Mouse (Mus musculus) ES-E14 (cell line): ENCODE measurements around the gene Klk8. TPM values are rescaled to one million over a fixed set of nuclear protein-coding genes. Genes with fewer than 3 reads are reported as not detected.

Experiments
- DNase-seq: peaks from one replicate; pipeline ENCODE4 v3.0.0-alpha.2; 2013; ENCODE audit warnings: low read depth, low spot score
- H3K27ac ChIP-seq: 2 replicates; pipeline ENCODE4 v1.5.1; 2012; ENCODE audit warnings: low read depth, mild to moderate bottlenecking, low read length, moderate library complexity, mixed read lengths; ENCODE audit not compliant: poor library complexity, insufficient read depth, severe bottlenecking
- H3K36me3 ChIP-seq: 2 replicates; pipeline ENCODE4 v1.6.1; 2012; ENCODE audit warnings: mild to moderate bottlenecking, low read length, moderate library complexity, mixed read lengths; ENCODE audit not compliant: control insufficient read depth, poor library complexity, insufficient read depth, severe bottlenecking
- H3K4me1 ChIP-seq, 2 experiments: fragments of 150-350 bp in 1 of 2; sonication (generic) in 1 of 2; 2 replicates each; pipeline ENCODE4 v1.6.1; 2012; ENCODE audit warnings: low read length in 2 of 2, mild to moderate bottlenecking in 1 of 2, mixed read lengths in 1 of 2; ENCODE audit not compliant: control insufficient read depth in 2 of 2, insufficient read depth in 2 of 2, poor library complexity in 1 of 2
- H3K4me3 ChIP-seq, 2 experiments: fragments of 150-350 bp in 1 of 2; sonication (generic) in 1 of 2; 2 replicates each; pipeline ENCODE4 v1.5.1; 2012; ENCODE audit warnings: low read length in 2 of 2, low read depth in 1 of 2, mild to moderate bottlenecking in 1 of 2, mixed read lengths in 1 of 2; ENCODE audit not compliant: insufficient read depth in 1 of 2, poor library complexity in 1 of 2, severe bottlenecking in 1 of 2
- H3K9ac ChIP-seq: 2 replicates; pipeline ENCODE4 v1.6.1; 2012; ENCODE audit warnings: low read depth, mild to moderate bottlenecking, low read length, mixed read lengths; ENCODE audit not compliant: poor library complexity, insufficient read depth, severe bottlenecking
- H3K9me3 ChIP-seq: fragments of 150-350 bp; sonication (generic); 2 replicates; pipeline ENCODE4 v1.6.1; 2012; ENCODE audit warnings: low read depth, mild to moderate bottlenecking, low read length; ENCODE audit not compliant: control insufficient read depth, insufficient read depth
- CHD2 ChIP-seq: IDR thresholded peaks from 2 replicates; pipeline ENCODE4 v1.6.1; 2014; ENCODE audit warnings: mild to moderate bottlenecking, low read depth, low read length, inconsistent platforms
- HCFC1 ChIP-seq: IDR thresholded peaks from 2 replicates; pipeline ENCODE4 v1.6.1; 2012; ENCODE audit warnings: low read length, inconsistent platforms, borderline replicate concordance; ENCODE audit not compliant: insufficient read depth
- MAFK ChIP-seq: IDR thresholded peaks from 2 replicates; pipeline ENCODE4 v1.6.1; 2014; ENCODE audit warnings: mild to moderate bottlenecking, low read depth, low read length, inconsistent platforms; ENCODE audit not compliant: insufficient read depth
- ZC3H11A ChIP-seq: IDR thresholded peaks from 2 replicates; pipeline ENCODE4 v1.6.1; 2012; ENCODE audit warnings: low read depth, mild to moderate bottlenecking, inconsistent platforms, low read length, borderline replicate concordance
- ZNF384 ChIP-seq: IDR thresholded peaks from 2 replicates; pipeline ENCODE4 v1.6.1; 2012; ENCODE audit warnings: low read depth, low read length, inconsistent platforms
- in situ Hi-C, 2 experiments: fragments of 600-800 bp; cut with MboI; formaldehyde crosslinking; loops; one replicate each; pipeline ENCODE4 v1.15.1; 2025; ENCODE audit warnings: low sequenced_read_pairs in 2 of 2, inconsistent platforms in 1 of 2; ENCODE audit not compliant: unreplicated experiment in 2 of 2
- total RNA-seq: library from RNA; depleted of rRNA; stranded (reverse); fragments of 300-350 nt; gene quantifications from 2 replicates; pipeline ENCODE4 v1.2.3, GENCODE M21; 2012

Klk8 gene
- total RNA-seq, 1 experiment = 24.9 TPM

- in situ Hi-C loops = no loop called here
- TF ChIP-seq CHD2 = no peak
Measured at GRCm38 (mm10) chr7:43768597-43768996, 28.8 kb upstream of the Klk8 start, which contains the start of gene Klk12. Gene Klk12, plus strand, starts transcription at chr7:43768897.

GRCm38 (mm10) chr7:43769636-43770035, 27.7 kb upstream of the Klk8 start:
- in situ Hi-C loops = no loop called here
- peaks cover 0 to 5% of the 10 kb centered on the region in 2 experiments; a peak in 2 of 4 replicates for H3K4me1 ChIP-seq
- no peak overlapping the region for H3K9ac ChIP-seq
- no peak for DNase-seq
- H3K27ac ChIP-seq = no peak overlapping the region
- H3K9me3 ChIP-seq = no peaks in the 10 kb centered on the region
- H3K36me3 ChIP-seq = no peaks in the 10 kb centered on the region
- H3K4me3 ChIP-seq = no peak overlapping the region
- TF ChIP-seq CHD2 = no peak
- TF ChIP-seq MAFK = no peak
- no peak for TF ChIP-seq HCFC1
- no peak for TF ChIP-seq ZC3H11A
- TF ChIP-seq ZNF384 = no peak

More at GRCm38 (mm10) chr7:43768597-43768996, 28.8 kb upstream of the Klk8 start, which contains the start of gene Klk12:
- Histone ChIP-seq H3K27ac (no peak within 1 kb of the TSS), H3K9me3 (no peaks in the 10 kb centered on the region), H3K36me3 (no peaks in the 10 kb centered on the region), H3K4me1 (peaks cover 0 to 2% of the 10 kb centered on the region in 2 experiments; a peak in 1 of 4 replicates), H3K4me3 (no peak within 1 kb of the TSS), H3K9ac (no peak within 1 kb of the TSS)
- no peak for DNase-seq

- peaks cover 0 to 14% of the 10 kb centered on the region in 2 experiments; a peak in 3 of 4 replicates for H3K4me1 ChIP-seq
- no peaks in the 10 kb centered on the region for H3K36me3 ChIP-seq
- H3K9me3 ChIP-seq = no peaks in the 10 kb centered on the region
- H3K9ac ChIP-seq = no peak overlapping the region
- H3K27ac ChIP-seq = no peak overlapping the region
- in situ Hi-C loops = no loop called here
- no peak for DNase-seq
- H3K4me3 ChIP-seq = no peak overlapping the region
- TF ChIP-seq ZNF384 (no peak), CHD2 (no peak), HCFC1 (no peak), ZC3H11A (no peak)
Measured at GRCm38 (mm10) chr7:43770701-43771100, 26.7 kb upstream of the Klk8 start.

- Histone ChIP-seq H3K36me3 (no peaks in the 10 kb centered on the region), H3K9me3 (no peaks in the 10 kb centered on the region), H3K4me3 (no peak overlapping the region), H3K27ac (no peak overlapping the region), H3K4me1 (peaks cover 0 to 22% of the 10 kb centered on the region in 2 experiments; a peak in 3 of 4 replicates), H3K9ac (no peak overlapping the region)
- in situ Hi-C loops = no loop called here
- TF ChIP-seq HCFC1 = no peak
- TF ChIP-seq CHD2 = no peak
- no peak for TF ChIP-seq ZC3H11A
- TF ChIP-seq ZNF384 = no peak
- no peak for TF ChIP-seq MAFK
- no peak for DNase-seq
Measured at GRCm38 (mm10) chr7:43771916-43772315, 25.5 kb upstream of the Klk8 start.

GRCm38 (mm10) chr7:43772901-43773300, 24.5 kb upstream of the Klk8 start:
- no peak for DNase-seq
- Histone ChIP-seq H3K9me3 (no peaks in the 10 kb centered on the region), H3K27ac (no peak overlapping the region), H3K9ac (no peak overlapping the region), H3K4me1 (peaks cover 0 to 22% of the 10 kb centered on the region in 2 experiments; a peak in 3 of 4 replicates), H3K4me3 (no peak overlapping the region), H3K36me3 (no peaks in the 10 kb centered on the region)
- TF ChIP-seq MAFK (no peak), HCFC1 (no peak), ZNF384 (no peak), CHD2 (no peak), ZC3H11A (no peak)
- in situ Hi-C loops = no loop called here
